Mouse (Mus musculus): ENCODE data around the gene Pax7.

DNA sequence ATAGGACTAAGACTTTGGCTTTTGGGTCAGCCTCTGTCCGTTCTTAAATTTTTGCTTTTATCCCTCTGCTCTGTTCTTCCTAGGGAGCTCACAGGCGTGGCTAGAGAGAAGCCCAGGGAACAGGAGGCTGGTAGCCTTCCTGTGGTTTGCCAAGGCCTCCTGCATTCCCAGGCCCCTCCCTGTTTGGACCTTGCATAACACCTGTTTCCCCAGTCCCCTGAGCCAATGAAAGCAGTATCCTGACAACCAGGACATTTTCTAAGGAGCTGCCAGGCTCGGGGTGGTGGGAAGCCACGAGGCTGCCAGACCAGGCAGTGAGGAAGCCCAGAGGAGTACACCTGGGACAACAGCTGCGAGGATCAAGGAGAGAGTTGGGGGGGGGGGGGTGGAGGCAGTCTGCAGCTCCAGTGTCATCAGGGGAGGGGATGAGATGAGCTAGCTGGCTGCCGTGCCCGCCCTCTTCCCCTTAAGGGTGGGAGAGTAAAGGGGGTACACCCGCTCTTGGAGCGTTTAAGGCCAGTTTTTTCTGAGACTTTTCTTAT, 50.3 kb downstream of the Pax7 start:
- no peak for TF ChIP-seq MAX (IDR thresholded peaks at IDR 0.05; ENCODE audit: low read depth)
- TF ChIP-seq E2F4 (IDR thresholded peaks at IDR 0.05; ENCODE audit: insufficient read depth): no peak
- no peak for TF ChIP-seq POLR2A (IDR thresholded peaks at IDR 0.05; ENCODE audit: insufficient read length, low read depth)
- TF ChIP-seq MYOD1 (IDR thresholded peaks at IDR 0.05; ENCODE audit: control insufficient read depth in 1 of 3, insufficient read length in 2 of 3, low read depth in 2 of 3): peak in 2 of 3 experiments; percentile 74 to 81

Data from myocyte (in vitro differentiated cells).